8 mouse cellular contexts compared by ENCODE assay signal in the genomic region with DNA sequence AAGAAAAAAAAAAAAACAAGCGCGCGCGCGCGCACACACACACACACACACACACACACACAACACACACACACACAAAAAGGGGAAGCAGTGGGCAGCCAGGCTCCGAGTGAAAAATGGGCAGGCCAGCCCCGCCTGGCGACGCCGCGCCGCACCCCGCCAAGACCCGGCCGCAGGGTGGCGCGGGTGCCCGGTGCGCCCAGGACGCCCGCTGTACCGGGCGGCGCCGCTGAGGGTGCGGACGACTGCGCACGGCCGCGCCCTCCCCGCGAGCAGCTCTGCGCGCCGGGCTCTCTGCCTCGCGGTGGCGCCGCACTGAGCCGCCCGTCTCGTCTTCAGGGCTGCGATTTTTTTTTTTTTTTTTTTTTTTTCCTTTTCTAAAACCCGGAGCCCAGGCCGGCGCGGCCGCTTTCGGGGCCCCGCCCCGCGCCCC. TPM values are rescaled to one million over a fixed set of nuclear protein-coding genes. Genes with fewer than 3 reads are reported as not detected.
DNase-seq lines count a peak whose midpoint lies in the region; ATAC-seq and TF ChIP-seq lines count a peak whose summit lies in the region.

No protein-coding gene starts in this region.

- H3K4me3 ChIP-seq in left cerebral cortex, adult 2 months: peak overlapping the region; percentile 90
- peak overlapping the region; percentile 78 to 96 for H3K4me3 ChIP-seq in heart, embryonic 14.5 days (ENCODE audit: control insufficient read depth in 1 of 2, insufficient read depth in 1 of 2, low read depth in 1 of 2, low read length in 2 of 2)
- H3K4me3 ChIP-seq in midbrain, embryonic 11.5 days (ENCODE audit: low read depth, low read length): peak overlapping the region; percentile 53
- H3K4me3 ChIP-seq in thymus, adult 2 months (ENCODE audit: control insufficient read depth, insufficient read depth, low read length): peak overlapping the region; percentile 50

- peak; percentile 69 to 75 for DNase-seq in left cerebral cortex, adult 2 months (ENCODE audit: extremely low spot score in 1 of 2, low spot score in 2 of 2)
- DNase-seq in left cerebral cortex, postnatal 4 days: no peak
- peak; percentile 71 for DNase-seq in adrenal gland, adult 8-10 months
- DNase-seq in layer of hippocampus, postnatal 25 days (ENCODE audit: extremely low spot score in 1 of 2, low spot score in 1 of 2): peak; percentile 48 to 71
- peak; percentile 88 for DNase-seq in midbrain, embryonic 11.5 days (ENCODE audit: low spot score, missing footprints)
- DNase-seq in thymus, adult 2 months: peak; percentile 45
- DNase-seq in yolk sac, embryonic 10.5 days (ENCODE audit: low spot score): no peak

- ATAC-seq in heart, embryonic 14.5 days (ENCODE audit: insufficient number of reproducible peaks, insufficient read depth, low FRiP score, low read depth): peak; percentile 43
- peak; percentile 62 for ATAC-seq in midbrain, embryonic 11.5 days (ENCODE audit: low FRiP score)

- H3K4me2 ChIP-seq in heart, embryonic 14.5 days (ENCODE audit: low read length): peak overlapping the region; percentile 91
- H3K4me2 ChIP-seq in midbrain, embryonic 11.5 days: peak overlapping the region; percentile 92

- intact Hi-C loops in left cerebral cortex, adult 2 months (cut with DNase I): loop anchor here (1.0 to 5.0 kb wide), 6 partner anchors 153 to 538 kb away; a partner anchor contains a TSS
- intact Hi-C loops in left cerebral cortex, postnatal 4 days (cut with DNase I): loop anchor here (5.0 to 10.0 kb wide), 3 partner anchors 78 to 540 kb away; a partner anchor contains a TSS

- peaks cover 6 to 29% of the 10 kb centered on the region in 2 experiments; a peak in 3 of 4 replicates for H3K4me1 ChIP-seq in heart, embryonic 14.5 days (ENCODE audit: control insufficient read depth in 2 of 2, insufficient read depth in 2 of 2, low read length in 2 of 2)
- peaks cover 13% of the 10 kb centered on the region for H3K4me1 ChIP-seq in midbrain, embryonic 11.5 days (ENCODE audit: control insufficient read depth, insufficient read depth, low read length)
- H3K4me1 ChIP-seq in thymus, adult 2 months (replicated peaks; ENCODE audit: control insufficient read depth, insufficient read depth, low read length): peaks cover 21% of the 10 kb centered on the region

- H3K27ac ChIP-seq in left cerebral cortex, adult 2 months: peak overlapping the region; percentile 99
- H3K27ac ChIP-seq in heart, embryonic 14.5 days (replicated peaks in 1 of 2; ENCODE audit: control insufficient read depth in 1 of 2, insufficient read depth in 1 of 2, low read depth in 2 of 2, low read length in 2 of 2): peak overlapping the region; percentile 99 to 100
- H3K27ac ChIP-seq in midbrain, embryonic 11.5 days (ENCODE audit: low read depth, low read length): no peak overlapping the region
- no peak overlapping the region for H3K27ac ChIP-seq in thymus, adult 2 months (ENCODE audit: control insufficient read depth, insufficient read depth, low read length)

- H3K36me3 ChIP-seq in heart, embryonic 14.5 days (ENCODE audit: control insufficient read depth, insufficient read depth, low read length): no peaks in the 10 kb centered on the region
- no peaks in the 10 kb centered on the region for H3K36me3 ChIP-seq in midbrain, embryonic 11.5 days (ENCODE audit: control insufficient read depth, insufficient read depth, low read length)
- no peaks in the 10 kb centered on the region for H3K36me3 ChIP-seq in thymus, adult 2 months (ENCODE audit: control insufficient read depth, insufficient read depth, low read length)

- 0% methylated on average over 30 of the region's 54 CpGs for WGBS in heart, embryonic 14.5 days
- 0% methylated on average over 39 of the region's 54 CpGs for WGBS in midbrain, embryonic 11.5 days
- WGBS in thymus, adult 2 months: 1% methylated on average over 48 of the region's 54 CpGs

- no peaks in the 10 kb centered on the region for H3K9me3 ChIP-seq in heart, embryonic 14.5 days (ENCODE audit: control insufficient read depth, low read length)
- H3K9me3 ChIP-seq in midbrain, embryonic 11.5 days (ENCODE audit: control insufficient read depth, low read length): no peaks in the 10 kb centered on the region

- TF ChIP-seq POLR2A in thymus, adult 2 months (IDR thresholded peaks at IDR 0.05; ENCODE audit: control insufficient read depth, extremely low read depth, insufficient read depth, low read length, poor library complexity): no peak

- TF ChIP-seq CTCF in left cerebral cortex, adult 2 months (IDR thresholded peaks at IDR 0.05): peak; percentile 18
- TF ChIP-seq CTCF in thymus, adult 2 months (IDR thresholded peaks at IDR 0.05; ENCODE audit: borderline replicate concordance, control insufficient read depth, extremely low read depth, insufficient read depth, low read length, poor library complexity): 0 out of 2 replicates have a peak, but pooled peaks have one; percentile 35

- H3K9ac ChIP-seq in heart, embryonic 14.5 days (ENCODE audit: low read length): peak overlapping the region; percentile 95
- H3K9ac ChIP-seq in midbrain, embryonic 11.5 days (ENCODE audit: low read length): peak overlapping the region; percentile 29

- peaks cover 3% of the 10 kb centered on the region; the same call in 1 of the 2 replicates for H3K27me3 ChIP-seq in heart, embryonic 14.5 days (ENCODE audit: control insufficient read depth, insufficient read depth, low read length)
- H3K27me3 ChIP-seq in midbrain, embryonic 11.5 days (ENCODE audit: control insufficient read depth, insufficient read depth, low read length): peaks cover 69% of the 10 kb centered on the region
- peaks cover 2% of the 10 kb centered on the region; the same call in 1 of the 2 replicates for H3K27me3 ChIP-seq in thymus, adult 2 months (ENCODE audit: control insufficient read depth, insufficient read depth, low read length)

RNA-seq across cellular contexts. Expression of a gene that starts 0.7 kb away (rescaled TPM):
- total RNA-seq in left cerebral cortex, adult 2 months (2021): 10 to 100 TPM; 49.1 to 96.8 TPM
- total RNA-seq in left cerebral cortex, postnatal 4 days (2021): 10 to 100 TPM; 46.3 to 52.0 TPM
- total RNA-seq in adrenal gland, adult 8-10 months (2022): 100 to 1,000 TPM; 305 to 438 (median 384) TPM
- 2.6 and 3.1 TPM in 2 replicates for polyA plus RNA-seq in heart, embryonic 14.5 days (2014; fragmentation: Nextera tagmentation; extraction: Ambion mirVana)
- 10 to 100 TPM; 47.6 to 48.4 TPM for total RNA-seq in layer of hippocampus, postnatal 25 days (2021)
- 0.52 and 0.57 TPM in 2 replicates for polyA plus RNA-seq in midbrain, embryonic 11.5 days (2014; fragmentation: Nextera tagmentation; extraction: Ambion mirVana)
- 8.5 and 9.2 TPM in 2 replicates for polyA plus RNA-seq in thymus, adult 2 months (2012; rRNA removed)

Comparison
In these comparisons a context has a peak if more than half of its experiments do, and no peak if none do; other contexts are left out.
1. DNase-seq: peak in left cerebral cortex, adult 2 months (2 of 2), adrenal gland, adult 8-10 months (single experiment), layer of hippocampus, postnatal 25 days (2 of 2), midbrain, embryonic 11.5 days (single experiment) and thymus, adult 2 months (single experiment); none in left cerebral cortex, postnatal 4 days (single experiment) and yolk sac, embryonic 10.5 days (single experiment).
2. H3K27ac ChIP-seq: peak in left cerebral cortex, adult 2 months (single experiment) and heart, embryonic 14.5 days (2 of 2); none in midbrain, embryonic 11.5 days (single experiment) and thymus, adult 2 months (single experiment).
3. Peak in every context shown above with its lines, with median percentiles within 50 percentile points of each other: H3K4me3 ChIP-seq.